Mouse (Mus musculus): Measurements from ENCODE around the gene Bdkrb2. TPM values are rescaled to one million over a fixed set of nuclear protein-coding genes. Genes with fewer than 3 reads are reported as not detected.

The Bdkrb2 gene
- total and polyA plus RNA-seq, 2 experiments: 0.09 TPM; not detected in 1

DNA sequence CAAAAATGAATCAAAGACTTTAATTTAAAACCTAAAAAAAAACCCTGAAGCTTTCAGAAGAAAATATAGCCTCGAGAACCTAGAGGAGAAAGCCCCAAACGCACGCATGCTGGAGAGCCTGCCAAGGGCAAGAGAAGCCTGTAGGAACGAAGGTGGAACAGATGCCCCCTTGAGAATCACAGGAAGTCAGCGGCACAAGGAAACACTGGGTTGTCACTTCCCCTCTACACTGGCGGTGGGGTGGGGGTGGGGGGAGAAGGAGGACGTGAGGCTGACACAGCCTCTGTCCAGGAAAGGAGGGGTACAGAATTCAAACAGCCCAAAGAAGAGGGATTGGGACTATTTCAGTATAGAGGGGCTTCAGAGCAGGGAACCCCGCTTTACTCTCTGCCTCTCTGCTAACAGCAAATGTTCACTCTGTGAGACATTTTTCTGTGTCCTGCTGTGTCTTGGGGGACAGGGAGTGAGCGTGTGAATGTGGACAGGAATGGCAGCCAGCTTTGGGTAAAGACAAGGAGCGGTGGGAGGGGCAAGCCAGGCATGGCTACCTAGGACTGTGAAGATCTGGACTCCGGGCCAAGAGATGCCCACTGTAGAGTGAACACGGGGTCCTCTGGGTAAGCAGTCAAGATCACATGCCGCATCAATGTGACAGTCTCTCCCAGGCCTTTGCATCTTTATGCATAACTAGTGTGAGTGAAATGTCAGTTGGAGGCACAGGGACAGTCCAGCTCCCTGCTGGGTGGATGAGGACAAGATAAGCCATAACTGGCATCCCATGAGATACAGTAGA lies 26.9 kb upstream of the Bdkrb2 start:
- Histone ChIP-seq H3K36me3 (ENCODE audit: control insufficient read depth, insufficient read depth, low read length) (no peaks in the 10 kb centered on the region), H3K27ac (replicated peaks; ENCODE audit: insufficient read depth, low read depth, low read length) (no peak overlapping the region), H3K27me3 (ENCODE audit: control insufficient read depth, insufficient read depth, low read length) (no peaks in the 10 kb centered on the region), H3K79me2 (ENCODE audit: control insufficient read depth, insufficient read depth, low read length) (no peaks in the 10 kb centered on the region), H3K9ac (ENCODE audit: low read depth, low read length) (no peak overlapping the region), H3K4me3 (ENCODE audit: insufficient read depth, low read depth, low read length) (no peak overlapping the region), H3K4me1 (ENCODE audit: control insufficient read depth, insufficient read depth, low read length) (no peaks in the 10 kb centered on the region)
- 76% methylated on average over 13 of the region's 13 CpGs for WGBS
- TF ChIP-seq POLR2A (IDR thresholded peaks at IDR 0.05; ENCODE audit: extremely low read depth, insufficient read depth, low read length): no peak
- no peak for DNase-seq (ENCODE audit: extremely low read depth, low read depth, low spot score)

DNA sequence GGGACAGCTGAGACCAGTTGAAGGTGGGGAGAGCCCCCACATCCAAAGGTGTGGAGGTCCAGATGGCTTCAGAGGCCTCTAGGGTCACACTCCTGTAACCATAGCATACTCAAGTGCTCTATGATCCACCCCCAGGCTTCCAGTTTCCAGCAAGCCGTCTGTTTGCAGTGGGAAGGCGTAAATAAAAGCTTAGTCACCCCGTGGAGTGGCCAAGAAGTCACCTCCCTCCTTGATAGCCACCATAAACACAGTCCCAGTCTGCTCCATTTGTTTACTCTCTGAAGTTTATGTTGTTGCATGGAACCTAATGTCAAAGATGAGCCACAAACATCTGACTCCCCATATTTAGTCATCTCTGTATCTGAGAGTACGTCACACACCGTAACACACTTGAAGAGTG lies 25.9 kb upstream of the Bdkrb2 start:
- H3K4me3 ChIP-seq (ENCODE audit: insufficient read depth, low read depth, low read length): no peak overlapping the region
- H3K27me3 ChIP-seq (ENCODE audit: control insufficient read depth, insufficient read depth, low read length): no peaks in the 10 kb centered on the region
- no peak overlapping the region for H3K27ac ChIP-seq (replicated peaks; ENCODE audit: insufficient read depth, low read depth, low read length)
- H3K36me3 ChIP-seq (ENCODE audit: control insufficient read depth, insufficient read depth, low read length): no peaks in the 10 kb centered on the region
- no peak overlapping the region for H3K9ac ChIP-seq (ENCODE audit: low read depth, low read length)
- TF ChIP-seq POLR2A (IDR thresholded peaks at IDR 0.05; ENCODE audit: extremely low read depth, insufficient read depth, low read length) (no peak), CTCF (IDR thresholded peaks at IDR 0.05; ENCODE audit: low read depth, low read length) (no peak)
- no peaks in the 10 kb centered on the region for H3K79me2 ChIP-seq (ENCODE audit: control insufficient read depth, insufficient read depth, low read length)
- no peaks in the 10 kb centered on the region for H3K4me1 ChIP-seq (ENCODE audit: control insufficient read depth, insufficient read depth, low read length)
- peak; percentile 14 for DNase-seq (ENCODE audit: extremely low read depth, low read depth, low spot score)
- WGBS: 61% methylated on average over 5 of the region's 5 CpGs

DNA sequence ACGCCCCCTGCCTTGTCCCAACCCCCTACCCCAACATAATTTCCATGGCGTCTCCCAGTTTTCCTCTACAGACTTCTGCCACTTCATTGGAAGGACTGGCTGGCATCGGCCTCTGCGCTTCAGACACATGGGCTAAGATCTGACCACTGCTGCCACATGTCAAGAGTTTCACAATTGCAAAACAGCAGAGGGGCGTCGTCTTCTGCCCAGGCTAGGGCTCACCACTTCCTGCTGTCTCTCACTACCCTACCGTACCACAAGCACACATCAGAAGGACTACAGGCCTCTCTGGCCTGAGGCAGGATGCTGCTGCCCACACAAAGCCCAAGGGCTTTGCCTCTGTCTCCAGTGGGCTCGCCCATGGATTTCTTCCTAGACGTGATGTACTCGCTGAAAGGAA lies 23.4 kb upstream of the Bdkrb2 start:
- Histone ChIP-seq H3K27ac (replicated peaks; ENCODE audit: insufficient read depth, low read depth, low read length) (no peak overlapping the region), H3K4me3 (ENCODE audit: insufficient read depth, low read depth, low read length) (no peak overlapping the region), H3K4me1 (ENCODE audit: control insufficient read depth, insufficient read depth, low read length) (no peaks in the 10 kb centered on the region), H3K9ac (ENCODE audit: low read depth, low read length) (no peak overlapping the region), H3K36me3 (ENCODE audit: control insufficient read depth, insufficient read depth, low read length) (no peaks in the 10 kb centered on the region), H3K79me2 (ENCODE audit: control insufficient read depth, insufficient read depth, low read length) (no peaks in the 10 kb centered on the region), H3K27me3 (ENCODE audit: control insufficient read depth, insufficient read depth, low read length) (no peaks in the 10 kb centered on the region)
- TF ChIP-seq CTCF (IDR thresholded peaks at IDR 0.05; ENCODE audit: low read depth, low read length) (no peak), POLR2A (IDR thresholded peaks at IDR 0.05; ENCODE audit: extremely low read depth, insufficient read depth, low read length) (no peak)
- no peak for DNase-seq (ENCODE audit: extremely low read depth, low read depth, low spot score)
- 89% methylated on average over 10 of the region's 10 CpGs for WGBS

DNA sequence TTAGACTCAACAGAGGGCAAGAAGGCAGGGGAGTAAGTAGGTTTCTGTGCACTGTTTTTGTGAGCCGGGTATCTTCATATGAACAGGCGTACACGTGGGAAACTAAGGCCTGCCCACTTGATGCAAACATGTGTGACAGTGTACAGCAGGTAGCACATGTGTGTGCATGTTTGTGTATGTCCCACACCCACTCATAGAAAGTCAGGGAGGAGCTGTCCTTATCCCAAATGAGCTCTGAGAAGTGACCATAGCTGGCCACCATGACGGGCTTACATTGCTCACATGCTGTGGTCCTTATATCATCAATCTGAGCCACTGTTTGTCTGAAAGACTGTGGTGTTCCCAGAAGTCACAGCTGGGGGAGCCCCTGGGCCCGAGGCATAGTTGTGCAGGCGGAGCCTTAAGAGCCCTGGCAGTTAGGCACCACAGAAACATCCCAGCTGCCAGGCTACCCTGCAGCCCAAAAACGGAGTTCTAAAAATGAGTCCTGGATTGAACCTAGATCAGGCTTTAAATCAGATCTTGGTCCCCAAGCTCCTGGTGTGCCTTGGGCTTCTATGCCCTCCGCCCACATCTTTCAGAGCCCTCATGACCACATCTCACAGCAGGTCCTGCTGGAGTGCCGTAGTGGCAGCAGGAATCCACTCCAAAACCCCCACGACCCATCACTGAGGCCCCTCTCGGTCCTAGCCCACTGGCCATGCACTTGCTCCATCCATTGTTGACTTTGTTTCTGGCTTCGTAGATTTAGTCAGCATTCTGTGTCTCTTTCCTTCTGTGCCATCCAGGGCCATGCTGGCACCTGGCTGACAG lies 21.2 kb upstream of the Bdkrb2 start:
- no peak for DNase-seq (ENCODE audit: extremely low read depth, low read depth, low spot score)
- WGBS: 70% methylated on average over 12 of the region's 12 CpGs
- H3K27ac ChIP-seq (replicated peaks; ENCODE audit: insufficient read depth, low read depth, low read length): no peak overlapping the region
- no peaks in the 10 kb centered on the region for H3K4me1 ChIP-seq (ENCODE audit: control insufficient read depth, insufficient read depth, low read length)
- no peaks in the 10 kb centered on the region for H3K36me3 ChIP-seq (ENCODE audit: control insufficient read depth, insufficient read depth, low read length)
- H3K4me3 ChIP-seq (ENCODE audit: insufficient read depth, low read depth, low read length): no peak overlapping the region
- no peaks in the 10 kb centered on the region for H3K27me3 ChIP-seq (ENCODE audit: control insufficient read depth, insufficient read depth, low read length)
- H3K9ac ChIP-seq (ENCODE audit: low read depth, low read length): no peak overlapping the region
- TF ChIP-seq CTCF (IDR thresholded peaks at IDR 0.05; ENCODE audit: low read depth, low read length): no peak
- TF ChIP-seq POLR2A (IDR thresholded peaks at IDR 0.05; ENCODE audit: extremely low read depth, insufficient read depth, low read length): no peak
- H3K79me2 ChIP-seq (ENCODE audit: control insufficient read depth, insufficient read depth, low read length): no peaks in the 10 kb centered on the region

DNA sequence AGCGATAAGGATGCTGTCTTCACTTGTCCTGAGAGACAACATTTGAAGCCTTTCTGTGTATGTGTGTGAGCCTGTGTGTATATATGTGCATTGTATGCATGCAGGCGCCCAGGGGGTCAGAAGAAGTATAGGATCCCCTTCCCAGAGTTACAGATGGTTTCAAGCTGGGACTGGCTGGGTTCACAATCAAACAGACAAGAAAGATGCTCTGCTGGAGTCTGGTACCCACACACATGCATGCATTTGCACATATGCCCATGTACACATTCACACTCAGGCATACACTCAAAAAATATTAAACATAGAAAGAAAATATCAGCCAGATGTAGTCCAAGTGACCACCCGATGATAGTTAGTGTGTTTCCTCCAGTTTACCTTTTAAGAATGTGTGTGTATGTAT lies 20.5 kb upstream of the Bdkrb2 start:
- Histone ChIP-seq H3K27me3 (ENCODE audit: control insufficient read depth, insufficient read depth, low read length) (no peaks in the 10 kb centered on the region), H3K4me1 (ENCODE audit: control insufficient read depth, insufficient read depth, low read length) (no peaks in the 10 kb centered on the region), H3K36me3 (ENCODE audit: control insufficient read depth, insufficient read depth, low read length) (no peaks in the 10 kb centered on the region), H3K79me2 (ENCODE audit: control insufficient read depth, insufficient read depth, low read length) (no peaks in the 10 kb centered on the region), H3K4me3 (ENCODE audit: insufficient read depth, low read depth, low read length) (no peak overlapping the region), H3K9ac (ENCODE audit: low read depth, low read length) (no peak overlapping the region), H3K27ac (replicated peaks; ENCODE audit: insufficient read depth, low read depth, low read length) (no peak overlapping the region)
- 79% methylated on average over 3 of the region's 3 CpGs for WGBS
- TF ChIP-seq CTCF (IDR thresholded peaks at IDR 0.05; ENCODE audit: low read depth, low read length) (no peak), POLR2A (IDR thresholded peaks at IDR 0.05; ENCODE audit: extremely low read depth, insufficient read depth, low read length) (no peak)
- no peak for DNase-seq (ENCODE audit: extremely low read depth, low read depth, low spot score)

DNA sequence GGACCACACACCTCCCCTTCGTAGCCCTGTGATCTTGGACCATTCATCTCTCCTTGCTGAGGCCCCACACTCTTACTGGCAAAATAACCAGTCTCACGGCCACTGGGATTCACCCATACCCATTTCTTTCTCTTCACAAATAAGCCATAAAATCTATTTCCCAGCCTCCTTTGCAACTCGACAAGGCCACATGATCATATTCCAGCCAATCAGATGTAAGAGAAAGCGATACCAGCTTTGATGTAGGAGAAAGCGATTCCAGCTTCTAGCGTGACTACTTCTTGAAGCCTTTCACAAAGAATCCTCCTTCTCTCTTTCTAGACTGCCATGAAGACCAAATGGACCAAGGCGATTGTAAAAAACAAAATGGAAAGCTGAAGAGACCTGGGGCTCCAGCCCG lies 19.9 kb upstream of the Bdkrb2 start:
- H3K27ac ChIP-seq (replicated peaks; ENCODE audit: insufficient read depth, low read depth, low read length): no peak overlapping the region
- no peaks in the 10 kb centered on the region for H3K36me3 ChIP-seq (ENCODE audit: control insufficient read depth, insufficient read depth, low read length)
- DNase-seq (ENCODE audit: extremely low read depth, low read depth, low spot score): no peak
- WGBS: 84% methylated on average over 8 of the region's 8 CpGs
- no peak overlapping the region for H3K4me3 ChIP-seq (ENCODE audit: insufficient read depth, low read depth, low read length)
- H3K4me1 ChIP-seq (ENCODE audit: control insufficient read depth, insufficient read depth, low read length): no peaks in the 10 kb centered on the region
- H3K79me2 ChIP-seq (ENCODE audit: control insufficient read depth, insufficient read depth, low read length): no peaks in the 10 kb centered on the region
- no peaks in the 10 kb centered on the region for H3K27me3 ChIP-seq (ENCODE audit: control insufficient read depth, insufficient read depth, low read length)
- TF ChIP-seq CTCF (IDR thresholded peaks at IDR 0.05; ENCODE audit: low read depth, low read length): no peak
- TF ChIP-seq POLR2A (IDR thresholded peaks at IDR 0.05; ENCODE audit: extremely low read depth, insufficient read depth, low read length): no peak
- H3K9ac ChIP-seq (ENCODE audit: low read depth, low read length): no peak overlapping the region

All from liver, adult 2 months (tissue).